Mouse (Mus musculus): ENCODE measurements at regions not wholly inside any gene's neighbourhood (a gene's known extent, or its start where the extent isn't known, plus 50 kb on each side); places are given as distances from the start of the nearest gene placed in this dataset.

- TF ChIP-seq EP300 (IDR thresholded peaks at IDR 0.05; ENCODE audit: low read depth): no peak
- TF ChIP-seq CTCF (IDR thresholded peaks at IDR 0.05; ENCODE audit: low read depth): no peak
These were observed 59.9 kb upstream of the Serbp1 start for GRCm38 (mm10) chr6:67178101-67178500.

Measured in heart, postnatal 0 days (tissue).